Mouse (Mus musculus) G1E (cell line): ENCODE measurements around the gene Myl9. TPM values are rescaled to one million over a fixed set of nuclear protein-coding genes. Genes with fewer than 3 reads are reported as not detected.

Experiments used
- ATAC-seq: 2 replicates; pipeline ENCODE4 v1.8.0; 2016; ENCODE audit warnings: mild to moderate bottlenecking; ENCODE audit not compliant: insufficient number of reproducible peaks, poor library complexity, low FRiP score, severe bottlenecking; ENCODE audit errors: extremely low read depth
- DNase-seq: peaks from one replicate; pipeline ENCODE4 v3.0.0; 2012; ENCODE audit warnings: low spot score
- H3K27me3 ChIP-seq: 2 replicates; pipeline ENCODE4 v1.6.1; 2012; ENCODE audit warnings: mild to moderate bottlenecking, low read length, inconsistent platforms; ENCODE audit not compliant: insufficient read depth
- H3K36me3 ChIP-seq: replicated peaks from 2 replicates; pipeline ENCODE3; 2012; ENCODE audit warnings: mild to moderate bottlenecking, inconsistent platforms
- H3K4me1 ChIP-seq: 2 replicates; pipeline ENCODE4 v1.6.1; 2012; ENCODE audit warnings: low read depth, low read length, inconsistent platforms, mixed read lengths; ENCODE audit not compliant: insufficient read depth
- H3K4me3 ChIP-seq: 2 replicates; pipeline ENCODE4 v1.5.1; 2012; ENCODE audit warnings: low read depth, mild to moderate bottlenecking, inconsistent platforms, low read length, moderate library complexity, mixed read lengths
- H3K9me3 ChIP-seq: replicated peaks from 2 replicates; pipeline ENCODE4 v1.6.1; 2012; ENCODE audit warnings: inconsistent platforms
- CTCF ChIP-seq: IDR thresholded peaks from 2 replicates; pipeline ENCODE4 v1.5.1; 2012; ENCODE audit warnings: low read depth, low read length, inconsistent platforms, mixed read lengths
- GATA1 ChIP-seq: IDR thresholded peaks from 2 replicates; pipeline ENCODE4 v1.6.1; 2012; ENCODE audit warnings: borderline replicate concordance, low read length, inconsistent platforms, mixed read lengths
- GATA2 ChIP-seq: IDR thresholded peaks from 2 replicates; pipeline ENCODE4 v1.6.1; 2012; ENCODE audit warnings: low read depth, low read length, inconsistent platforms, borderline replicate concordance
- POLR2AphosphoS5 ChIP-seq: IDR thresholded peaks from 2 replicates; pipeline ENCODE4 v1.6.1; 2012; ENCODE audit warnings: low read depth, low read length, inconsistent platforms; ENCODE audit not compliant: insufficient replicate concordance
- TAL1 ChIP-seq: conservative IDR thresholded peaks from 2 replicates; pipeline ENCODE4 v1.6.1; 2012; ENCODE audit warnings: low read depth, low read length, inconsistent platforms, mixed read lengths
- polyA plus RNA-seq: library from polyadenylated mRNA; stranded (reverse); fragments of >175 nt; gene quantifications from 2 replicates; pipeline ENCODE4 v1.2.3, GENCODE M21; 2012
- total RNA-seq, 2 experiments: library from RNA; stranded (forward) in 1 of 2; stranded (reverse) in 1 of 2; fragments of 200-1000 nt in 1 of 2; fragments of >200 nt in 1 of 2; fragmentation: Nextera tagmentation in 1 of 2; gene quantifications; 2 replicates each; pipeline ENCODE4 v1.2.3; 2014 to 2017

Gene Myl9
- total and polyA plus RNA-seq, 3 experiments, result 0.43 to 1.3 TPM; not detected in 1

GRCm38 (mm10) chr2:156732109-156732508 lies 43.1 kb upstream of the Myl9 start:
- DNase-seq, result no peak
- TF ChIP-seq POLR2AphosphoS5, result no peak
- no peak for TF ChIP-seq GATA2
- no peak for TF ChIP-seq GATA1
- TF ChIP-seq TAL1, result no peak
- no peak for TF ChIP-seq CTCF
- peaks cover 57% of the 10 kb centered on the region for H3K4me1 ChIP-seq

GRCm38 (mm10) chr2:156735761-156736335 lies 39.4 kb upstream of the Myl9 start:
- Histone ChIP-seq H3K27me3 (no peaks in the 10 kb centered on the region), H3K4me1 (peaks cover 51% of the 10 kb centered on the region), H3K4me3 (no peak overlapping the region), H3K9me3 (no peaks in the 10 kb centered on the region), H3K36me3 (peaks cover 70% of the 10 kb centered on the region)
- TF ChIP-seq GATA2, result no peak
- no peak for TF ChIP-seq POLR2AphosphoS5
- TF ChIP-seq TAL1, result no peak
- no peak for TF ChIP-seq CTCF
- no peak for TF ChIP-seq GATA1
- no peak for DNase-seq
- no peak for ATAC-seq

More at GRCm38 (mm10) chr2:156732109-156732508, 43.1 kb upstream of the Myl9 start:
- Histone ChIP-seq H3K4me3 (no peak overlapping the region), H3K36me3 (peaks cover 54% of the 10 kb centered on the region), H3K27me3 (no peaks in the 10 kb centered on the region), H3K9me3 (no peaks in the 10 kb centered on the region)
- ATAC-seq, result no peak

GRCm38 (mm10) chr2:156736846-156737245 lies 38.4 kb upstream of the Myl9 start:
- H3K4me3 ChIP-seq, result no peak overlapping the region
- H3K36me3 ChIP-seq, result peaks cover 76% of the 10 kb centered on the region
- H3K4me1 ChIP-seq, result peaks cover 46% of the 10 kb centered on the region
- ATAC-seq, result no peak
- TF ChIP-seq GATA2, result no peak
- no peak for TF ChIP-seq GATA1
- TF ChIP-seq CTCF, result no peak
- TF ChIP-seq TAL1, result no peak
- TF ChIP-seq POLR2AphosphoS5, result no peak
- no peaks in the 10 kb centered on the region for H3K27me3 ChIP-seq
- DNase-seq, result no peak
- no peaks in the 10 kb centered on the region for H3K9me3 ChIP-seq

- no peak for ATAC-seq
- Histone ChIP-seq H3K27me3 (no peaks in the 10 kb centered on the region), H3K4me3 (no peak overlapping the region), H3K9me3 (no peaks in the 10 kb centered on the region), H3K4me1 (peaks cover 51% of the 10 kb centered on the region), H3K36me3 (peaks cover 79% of the 10 kb centered on the region)
- TF ChIP-seq GATA1, result no peak
- TF ChIP-seq POLR2AphosphoS5, result no peak
- no peak for TF ChIP-seq TAL1
- no peak for TF ChIP-seq GATA2
- no peak for TF ChIP-seq CTCF
- no peak for DNase-seq
Observed at GRCm38 (mm10) chr2:156737976-156738375, 37.2 kb upstream of the Myl9 start.

GRCm38 (mm10) chr2:156741265-156741664 lies 34.0 kb upstream of the Myl9 start:
- no peak overlapping the region for H3K4me3 ChIP-seq
- DNase-seq, result no peak
- H3K36me3 ChIP-seq, result peaks cover 88% of the 10 kb centered on the region
- no peak for TF ChIP-seq GATA2
- no peak for TF ChIP-seq TAL1
- TF ChIP-seq POLR2AphosphoS5, result no peak
- no peak for TF ChIP-seq GATA1
- no peak for TF ChIP-seq CTCF
- ATAC-seq, result no peak
- peaks cover 52% of the 10 kb centered on the region for H3K4me1 ChIP-seq
- H3K27me3 ChIP-seq, result no peaks in the 10 kb centered on the region
- no peaks in the 10 kb centered on the region for H3K9me3 ChIP-seq

GRCm38 (mm10) chr2:156741998-156742397 lies 33.2 kb upstream of the Myl9 start:
- Histone ChIP-seq H3K4me3 (no peak overlapping the region), H3K9me3 (no peaks in the 10 kb centered on the region), H3K36me3 (peaks cover 88% of the 10 kb centered on the region), H3K4me1 (peaks cover 44% of the 10 kb centered on the region), H3K27me3 (no peaks in the 10 kb centered on the region)
- DNase-seq (no peak), ATAC-seq (no peak)
- TF ChIP-seq GATA2 (no peak), CTCF (no peak), POLR2AphosphoS5 (no peak), GATA1 (no peak), TAL1 (no peak)
